Mouse (Mus musculus): ENCODE data around the gene Bloc1s4. TPM values are rescaled to one million over a fixed set of nuclear protein-coding genes. Genes with fewer than 3 reads are reported as not detected.

Gene Bloc1s4
- polyA plus RNA-seq, 1 experiment from 2014 or later, result 18.2 TPM

DNA sequence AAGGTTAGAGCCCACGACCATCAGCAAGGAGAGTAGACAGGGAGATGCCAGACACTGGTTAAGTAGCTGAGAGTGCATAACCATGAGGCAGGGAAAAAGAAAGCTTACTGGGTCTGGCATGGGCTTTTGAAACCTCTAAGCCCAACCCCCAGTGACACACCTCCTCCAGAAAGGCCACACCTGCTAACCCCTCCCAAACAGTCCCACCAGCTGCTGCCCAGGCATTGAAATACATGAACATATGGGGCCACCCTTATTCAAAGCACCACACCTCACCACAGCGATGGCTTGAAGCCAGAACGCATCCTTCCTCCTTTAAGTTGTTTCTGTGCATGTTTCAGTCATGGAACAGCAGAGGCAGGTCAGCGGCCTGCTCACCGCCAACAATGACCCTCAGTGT lies 24.1 kb upstream of the Bloc1s4 start:
- ATAC-seq (replicated peaks; ENCODE audit: insufficient number of reproducible peaks, insufficient read depth, low FRiP score, low read depth), result no peak
- Histone ChIP-seq H3K27me3 (no peaks in the 10 kb centered on the region), H3K4me1 (replicated peaks) (peaks cover 2% of the 10 kb centered on the region; the same call in 1 of the 2 replicates), H3K9ac (no peak overlapping the region), H3K4me3 (no peak overlapping the region), H3K36me3 (no peaks in the 10 kb centered on the region), H3K9me3 (replicated peaks) (no peaks in the 10 kb centered on the region), H3K4me2 (no peak overlapping the region), H3K27ac (no peak overlapping the region)
- 76% methylated on average over 5 of the region's 5 CpGs for WGBS

DNA sequence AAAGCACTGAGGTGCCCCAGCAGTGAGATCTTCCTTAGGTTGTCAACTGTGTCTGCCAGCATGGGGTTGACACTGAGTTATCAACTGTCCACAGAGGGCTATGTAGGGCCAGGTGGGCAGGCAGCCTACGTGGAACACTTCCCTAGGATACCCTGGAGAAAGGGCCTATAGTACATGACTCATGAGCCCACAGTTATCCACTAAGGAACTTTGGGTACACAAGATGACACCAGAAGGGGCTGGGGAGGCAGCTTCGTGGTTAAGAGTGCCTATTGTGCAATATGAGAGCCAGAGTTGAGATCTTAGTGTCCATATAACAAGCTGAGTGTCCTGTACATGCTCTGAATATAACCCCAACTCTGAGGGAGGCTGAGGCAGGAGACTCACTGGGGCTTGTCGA lies 21.2 kb upstream of the Bloc1s4 start:
- Histone ChIP-seq H3K27ac (no peak overlapping the region), H3K4me3 (no peak overlapping the region), H3K4me1 (replicated peaks) (peaks cover 2% of the 10 kb centered on the region; the same call in 1 of the 2 replicates), H3K4me2 (no peak overlapping the region), H3K9ac (no peak overlapping the region), H3K9me3 (replicated peaks) (no peaks in the 10 kb centered on the region), H3K27me3 (no peaks in the 10 kb centered on the region), H3K36me3 (no peaks in the 10 kb centered on the region)
- WGBS, result 54% methylated on average over 3 of the region's 3 CpGs
- no peak for ATAC-seq (replicated peaks; ENCODE audit: insufficient number of reproducible peaks, insufficient read depth, low FRiP score, low read depth)

DNA sequence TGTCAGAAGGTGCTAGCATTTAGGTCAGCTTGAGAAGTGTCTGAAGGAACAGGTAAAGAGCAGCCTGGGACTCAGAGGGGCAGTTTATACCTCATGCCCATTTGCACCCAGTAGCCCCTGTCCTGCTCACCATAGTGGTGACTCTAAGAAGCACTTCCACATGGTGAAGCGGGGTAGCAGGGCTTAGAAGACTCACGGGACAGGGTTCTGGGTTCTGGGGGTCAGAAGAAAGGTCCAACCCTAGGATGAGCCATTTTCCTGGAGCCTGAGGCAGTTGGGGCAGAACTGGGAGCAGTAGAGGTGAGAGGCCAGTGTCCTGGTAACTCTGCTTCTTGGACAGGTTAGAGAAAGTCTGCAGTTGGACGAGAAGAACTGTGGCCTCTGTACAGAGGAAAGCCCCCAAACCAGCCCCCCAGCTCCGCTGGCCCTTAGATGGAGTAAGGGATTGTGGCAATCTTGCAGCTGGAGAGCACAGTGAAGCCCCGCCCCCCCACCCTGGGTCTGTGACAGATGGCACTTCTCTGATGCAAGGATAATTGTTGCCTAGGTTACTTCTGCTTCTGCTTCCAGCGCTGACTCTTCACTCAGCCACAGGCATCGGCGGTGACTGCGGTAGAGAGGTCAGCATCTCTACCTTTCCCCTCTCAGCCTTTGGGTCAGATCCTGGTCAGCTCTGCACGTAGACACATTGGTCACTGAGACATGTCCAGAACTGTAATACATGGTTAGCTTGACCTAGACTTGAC lies 18.7 kb upstream of the Bloc1s4 start:
- Histone ChIP-seq H3K4me3 (no peak overlapping the region), H3K4me2 (no peak overlapping the region), H3K4me1 (replicated peaks) (no peaks in the 10 kb centered on the region), H3K9ac (no peak overlapping the region), H3K27me3 (peaks cover 4% of the 10 kb centered on the region; the same call in 1 of the 2 replicates), H3K36me3 (no peaks in the 10 kb centered on the region), H3K9me3 (replicated peaks) (no peaks in the 10 kb centered on the region), H3K27ac (no peak overlapping the region)
- no peak for ATAC-seq (replicated peaks; ENCODE audit: insufficient number of reproducible peaks, insufficient read depth, low FRiP score, low read depth)
- WGBS, result 31% methylated on average over 10 of the region's 10 CpGs

DNA sequence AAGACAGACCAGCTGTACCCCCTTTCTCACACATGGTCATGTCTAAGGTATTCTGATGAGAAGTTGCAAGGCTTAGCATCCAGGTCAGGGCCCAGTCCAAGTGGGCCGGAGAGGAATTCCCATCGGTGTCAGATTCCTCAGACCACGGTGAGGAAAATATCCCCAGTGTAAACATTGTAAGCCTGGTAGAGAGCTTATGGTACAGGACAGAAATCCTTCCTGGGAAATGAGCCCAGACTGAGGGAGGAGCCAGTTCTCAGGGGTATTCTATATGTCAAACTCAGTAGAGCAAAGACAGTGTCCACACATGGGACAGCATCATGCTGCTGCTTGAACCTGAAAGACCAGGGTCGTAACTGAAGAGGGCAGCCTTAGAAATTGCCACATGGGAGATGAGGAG lies 11.4 kb upstream of the Bloc1s4 start:
- Histone ChIP-seq H3K4me3 (no peak overlapping the region), H3K9ac (no peak overlapping the region), H3K4me2 (no peak overlapping the region), H3K4me1 (replicated peaks) (no peaks in the 10 kb centered on the region), H3K9me3 (replicated peaks) (no peaks in the 10 kb centered on the region), H3K27ac (no peak overlapping the region), H3K36me3 (no peaks in the 10 kb centered on the region), H3K27me3 (peaks cover 4% of the 10 kb centered on the region; the same call in 1 of the 2 replicates)
- ATAC-seq (replicated peaks; ENCODE audit: insufficient number of reproducible peaks, insufficient read depth, low FRiP score, low read depth), result no peak
- 56% methylated on average over 4 of the region's 4 CpGs for WGBS

DNA sequence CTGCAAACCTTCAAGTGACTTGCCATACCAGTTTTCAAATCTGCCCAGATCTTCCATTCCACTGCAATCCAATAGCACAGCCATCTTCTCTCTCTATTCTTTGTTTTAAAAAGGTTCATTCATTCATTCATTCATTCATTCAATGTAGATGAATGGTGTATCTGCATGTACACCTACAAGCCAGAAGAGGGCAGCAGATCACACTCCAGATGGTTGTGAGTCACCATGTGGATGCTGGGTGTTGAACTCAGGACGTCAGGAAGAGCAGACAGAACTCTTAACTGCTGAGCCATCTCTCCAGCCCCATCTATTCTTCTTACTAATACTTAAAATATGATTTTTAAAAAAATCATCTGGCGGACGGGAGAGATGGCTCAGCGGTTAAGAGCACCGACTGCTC lies 8.6 kb upstream of the Bloc1s4 start:
- H3K4me3 ChIP-seq, result no peak overlapping the region
- no peak overlapping the region for H3K4me2 ChIP-seq
- no peaks in the 10 kb centered on the region for H3K27me3 ChIP-seq
- H3K36me3 ChIP-seq, result no peaks in the 10 kb centered on the region
- 73% methylated on average over 5 of the region's 5 CpGs for WGBS
- no peak overlapping the region for H3K9ac ChIP-seq
- no peak overlapping the region for H3K27ac ChIP-seq
- H3K4me1 ChIP-seq (replicated peaks), result no peaks in the 10 kb centered on the region
- no peak for ATAC-seq (replicated peaks; ENCODE audit: insufficient number of reproducible peaks, insufficient read depth, low FRiP score, low read depth)
- H3K9me3 ChIP-seq (replicated peaks), result no peaks in the 10 kb centered on the region

DNA sequence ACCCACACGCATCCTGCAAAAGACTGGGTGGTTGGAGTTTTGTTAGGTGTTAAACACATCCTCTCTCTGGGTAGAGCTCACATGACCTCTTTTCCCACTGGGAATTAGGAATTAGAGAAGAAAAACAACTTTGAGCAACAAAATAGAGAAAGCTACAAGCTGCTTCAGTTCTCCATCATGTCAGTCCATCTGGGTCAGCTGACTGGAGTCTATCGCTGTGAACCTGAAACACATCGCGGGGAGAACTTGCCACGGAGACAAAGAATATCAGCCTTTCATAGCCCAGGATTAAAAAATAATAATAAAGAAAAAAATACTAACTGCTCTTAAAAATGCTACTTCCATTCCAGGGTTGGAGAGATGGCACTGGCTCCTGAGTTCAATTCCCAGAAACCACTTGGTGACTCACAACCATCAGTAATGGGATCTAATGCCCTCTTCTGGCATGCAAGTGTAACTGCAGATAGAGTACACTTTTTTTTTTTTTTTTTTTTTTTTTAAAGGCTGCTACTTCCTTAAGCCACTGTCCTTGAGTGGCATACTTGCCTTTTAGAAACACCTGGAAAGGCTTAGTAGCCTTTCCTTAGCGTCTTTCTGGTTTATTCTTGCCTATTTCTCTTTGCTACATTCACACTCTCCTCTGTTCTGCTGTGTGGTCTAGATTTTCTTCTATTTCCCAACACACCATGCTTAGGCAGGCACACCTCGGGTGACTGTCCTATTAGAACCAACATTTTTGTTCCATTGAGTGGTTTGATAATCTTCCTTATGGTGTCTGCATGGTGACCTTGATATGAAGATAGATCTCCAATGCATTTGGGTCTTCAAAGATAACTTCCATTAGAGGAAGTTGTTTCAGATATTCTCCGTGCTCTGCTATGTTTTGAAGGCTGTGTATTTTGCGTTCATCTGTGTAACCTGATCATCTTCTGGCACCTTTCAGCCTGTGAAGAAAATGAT lies 1.9 kb upstream of the Bloc1s4 start:
- no peaks in the 10 kb centered on the region for H3K27me3 ChIP-seq
- peaks cover 20% of the 10 kb centered on the region for H3K4me1 ChIP-seq (replicated peaks)
- 71% methylated on average over 9 of the region's 9 CpGs for WGBS
- H3K4me2 ChIP-seq, result no peak overlapping the region
- ATAC-seq (replicated peaks; ENCODE audit: insufficient number of reproducible peaks, insufficient read depth, low FRiP score, low read depth), result no peak
- no peak overlapping the region for H3K9ac ChIP-seq
- H3K36me3 ChIP-seq, result no peaks in the 10 kb centered on the region
- no peak overlapping the region for H3K4me3 ChIP-seq
- H3K27ac ChIP-seq, result no peak overlapping the region
- H3K9me3 ChIP-seq (replicated peaks), result no peaks in the 10 kb centered on the region

DNA sequence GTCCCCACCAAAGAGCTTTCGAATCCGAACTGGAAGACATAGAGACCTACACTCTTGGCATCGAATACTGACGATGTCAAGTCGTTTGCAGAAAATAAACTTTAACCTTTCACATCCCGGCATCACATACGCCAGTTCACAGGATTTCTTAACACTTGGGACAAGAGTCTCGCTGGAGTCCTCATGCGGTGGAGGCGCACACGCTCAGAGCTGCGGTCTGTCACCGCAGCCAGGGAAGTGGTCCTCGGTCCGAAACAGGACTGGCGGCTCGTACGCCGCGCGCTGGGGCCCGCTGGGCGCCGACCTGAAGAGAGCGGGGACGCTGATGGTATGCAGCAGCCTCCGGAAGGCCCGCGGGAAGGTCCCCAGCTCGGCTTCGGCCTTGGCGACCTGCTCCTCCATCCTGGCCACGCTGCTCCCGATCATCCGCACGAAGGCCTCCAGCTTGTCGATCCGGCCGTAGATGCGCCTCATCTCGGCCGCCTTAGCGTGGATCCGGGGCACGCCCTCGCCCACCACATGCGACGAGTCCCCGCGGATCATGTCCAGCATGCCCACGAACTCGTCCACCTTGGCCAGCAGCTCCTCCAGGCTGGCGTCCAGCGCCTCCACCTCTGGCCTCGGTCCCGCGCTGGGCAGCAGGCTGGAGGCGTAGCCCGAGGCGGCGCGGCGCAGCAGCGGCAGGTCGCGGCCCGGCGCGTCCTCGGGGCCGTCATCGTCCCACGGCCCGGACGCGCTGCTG lies 485 bp downstream of the Bloc1s4 start:
- Histone ChIP-seq H3K27me3 (no peaks in the 10 kb centered on the region), H3K27ac (no peak overlapping the region), H3K4me3 (peak overlapping the region; percentile 75), H3K4me2 (peak overlapping the region; percentile 93), H3K36me3 (no peaks in the 10 kb centered on the region), H3K9ac (peak overlapping the region; percentile 70), H3K9me3 (replicated peaks) (no peaks in the 10 kb centered on the region), H3K4me1 (replicated peaks) (peaks cover 20% of the 10 kb centered on the region)
- ATAC-seq (replicated peaks; ENCODE audit: insufficient number of reproducible peaks, insufficient read depth, low FRiP score, low read depth), result peak; percentile 58
- 2% methylated on average over 71 of the region's 76 CpGs for WGBS

DNA sequence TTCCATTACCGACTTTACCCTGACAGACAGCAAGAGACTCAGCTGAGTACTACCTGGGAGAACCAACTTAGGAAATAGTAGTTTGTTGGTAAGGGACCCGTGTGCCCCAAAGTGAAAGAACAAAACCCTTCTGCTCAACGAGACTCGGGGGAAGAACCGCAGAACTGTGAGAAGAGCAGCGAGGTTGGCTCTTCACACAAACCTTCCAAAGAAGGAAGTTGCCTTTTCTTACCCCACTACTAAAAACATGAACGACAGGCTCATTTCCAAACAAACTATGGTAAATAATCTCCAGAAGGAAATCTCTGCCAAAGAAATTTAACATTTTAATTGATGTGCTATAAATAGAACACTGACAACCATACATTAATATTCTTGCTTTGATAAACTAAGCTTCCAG lies 1.4 kb downstream of the Bloc1s4 start:
- ATAC-seq (replicated peaks; ENCODE audit: insufficient number of reproducible peaks, insufficient read depth, low FRiP score, low read depth), result no peak
- no peak overlapping the region for H3K27ac ChIP-seq
- no peaks in the 10 kb centered on the region for H3K36me3 ChIP-seq
- H3K4me2 ChIP-seq, result peak overlapping the region; percentile 93
- WGBS, result 74% methylated on average over 7 of the region's 7 CpGs
- no peak overlapping the region for H3K9ac ChIP-seq
- H3K9me3 ChIP-seq (replicated peaks), result no peaks in the 10 kb centered on the region
- H3K4me3 ChIP-seq, result peak overlapping the region; percentile 75; the same call in 1 of the 2 replicates
- H3K27me3 ChIP-seq, result no peaks in the 10 kb centered on the region
- H3K4me1 ChIP-seq (replicated peaks), result peaks cover 20% of the 10 kb centered on the region

DNA sequence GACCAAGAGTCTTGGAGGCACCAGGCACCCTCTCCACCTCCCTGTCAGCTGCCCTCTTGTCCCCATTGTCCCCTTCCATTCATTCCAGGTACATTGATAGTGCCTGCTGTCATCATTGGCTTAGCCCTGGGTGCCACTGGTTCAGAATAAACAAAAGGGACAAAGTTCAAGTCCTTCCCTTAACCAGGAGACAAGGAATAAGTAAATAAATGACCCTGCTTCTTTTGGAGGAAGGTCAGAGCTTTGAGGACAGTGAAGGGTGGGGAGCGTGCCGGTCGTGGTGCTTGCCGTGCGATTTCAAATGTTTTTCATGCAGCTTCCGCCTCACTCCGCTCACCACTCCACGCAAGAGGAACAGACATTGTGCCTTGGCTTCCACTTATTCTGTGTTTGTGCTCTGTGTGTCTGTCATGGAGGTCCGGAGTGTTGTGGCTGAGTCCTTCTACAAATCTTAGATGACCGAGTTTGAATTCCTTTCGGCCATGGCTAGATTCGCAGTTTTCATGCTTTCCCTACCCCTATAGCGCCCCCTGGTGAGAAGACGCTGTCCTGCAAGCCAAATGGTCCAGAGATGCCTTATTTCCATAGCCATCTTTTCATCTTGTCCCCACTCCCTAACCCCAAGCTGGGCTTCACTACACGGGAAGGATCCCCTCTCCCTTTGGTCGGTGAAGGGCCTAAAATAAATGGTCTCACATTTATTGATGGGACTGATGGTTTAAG lies 6.2 kb downstream of the Bloc1s4 start:
- 37% methylated on average over 16 of the region's 16 CpGs for WGBS
- ATAC-seq (replicated peaks; ENCODE audit: insufficient number of reproducible peaks, insufficient read depth, low FRiP score, low read depth), result no peak
- H3K9ac ChIP-seq, result no peak overlapping the region

DNA sequence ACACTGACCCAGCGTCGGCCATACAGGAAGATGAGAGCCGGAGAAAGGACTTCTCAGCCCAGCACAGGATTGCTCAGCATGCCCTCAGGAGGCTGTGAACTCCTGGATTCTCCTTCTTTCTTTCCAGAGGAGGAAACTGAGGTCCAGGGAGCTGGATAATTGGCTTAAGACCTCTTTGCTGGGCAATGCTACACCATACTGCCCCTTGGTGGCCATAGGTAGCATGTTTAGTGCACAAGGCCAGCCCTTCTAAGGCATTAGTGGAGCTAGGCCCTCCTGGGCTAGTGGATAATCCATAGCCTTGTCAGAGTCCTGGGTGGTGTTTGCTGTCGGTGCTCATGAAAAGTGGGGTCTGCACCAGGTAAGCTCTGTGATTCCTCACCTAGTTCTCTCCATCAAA lies 8.6 kb downstream of the Bloc1s4 start:
- Histone ChIP-seq H3K4me1 (replicated peaks) (peaks cover 24% of the 10 kb centered on the region), H3K4me3 (no peak overlapping the region), H3K9me3 (replicated peaks) (no peaks in the 10 kb centered on the region), H3K27me3 (no peaks in the 10 kb centered on the region), H3K27ac (no peak overlapping the region), H3K36me3 (no peaks in the 10 kb centered on the region), H3K9ac (no peak overlapping the region), H3K4me2 (no peak overlapping the region)
- no peak for ATAC-seq (replicated peaks; ENCODE audit: insufficient number of reproducible peaks, insufficient read depth, low FRiP score, low read depth)
- WGBS, result 55% methylated on average over 4 of the region's 4 CpGs

More for the DNA sequence above, 6.2 kb downstream of the Bloc1s4 start:
- Histone ChIP-seq H3K9me3 (replicated peaks) (no peaks in the 10 kb centered on the region), H3K4me2 (peak overlapping the region; percentile 44; the same call in 1 of the 2 replicates), H3K4me3 (no peak overlapping the region), H3K36me3 (no peaks in the 10 kb centered on the region), H3K4me1 (replicated peaks) (peaks cover 29% of the 10 kb centered on the region), H3K27me3 (no peaks in the 10 kb centered on the region), H3K27ac (no peak overlapping the region)
